Mouse (Mus musculus) C2C12 (cell line): ENCODE results near the gene Rasgef1b. TPM values are rescaled to one million over a fixed set of nuclear protein-coding genes. Genes with fewer than 3 reads are reported as not detected.

ENCODE experiments used
- H3K27me3 ChIP-seq: one replicate; pipeline ENCODE4 v1.6.1; 2011; ENCODE audit not compliant: control insufficient read depth, insufficient read depth, insufficient read length
- H3K36me3 ChIP-seq: one replicate; pipeline ENCODE4 v1.6.1; 2011; ENCODE audit not compliant: control insufficient read depth, insufficient read depth
- H3K4me3 ChIP-seq: one replicate; pipeline ENCODE4 v1.5.1; 2011; ENCODE audit warnings: mild to moderate bottlenecking, control low read depth; ENCODE audit not compliant: poor library complexity, insufficient read depth, severe bottlenecking
- H3K79me2 ChIP-seq: one replicate; pipeline ENCODE4 v1.6.1; 2011; ENCODE audit not compliant: control insufficient read depth, insufficient read depth
- H3K79me3 ChIP-seq: one replicate; pipeline ENCODE4 v1.6.1; 2011; ENCODE audit warnings: low read depth, control low read depth
- H3ac ChIP-seq: one replicate; pipeline ENCODE3; 2011; ENCODE audit warnings: low read depth; ENCODE audit not compliant: control insufficient read depth, insufficient read length
- CEBPB ChIP-seq: IDR thresholded peaks from one replicate; pipeline ENCODE4 v1.6.1; 2011; ENCODE audit warnings: low read depth, mild to moderate bottlenecking, control low read depth, moderate library complexity
- CTCF ChIP-seq: IDR thresholded peaks from one replicate; pipeline ENCODE4 v1.5.1; 2011; ENCODE audit not compliant: control insufficient read depth, insufficient read depth, insufficient read length
- FOSL1 ChIP-seq: IDR thresholded peaks from one replicate; pipeline ENCODE4 v1.8.0; 2011; ENCODE audit warnings: mild to moderate bottlenecking, low read length; ENCODE audit not compliant: poor library complexity, insufficient read depth, severe bottlenecking
- MAX ChIP-seq: IDR thresholded peaks from one replicate; pipeline ENCODE4 v1.6.1; 2011; ENCODE audit warnings: mild to moderate bottlenecking, control low read depth
- MYOD1 ChIP-seq: IDR thresholded peaks from one replicate; pipeline ENCODE4 v1.6.1; 2011; ENCODE audit warnings: low read depth; ENCODE audit not compliant: control insufficient read depth, insufficient read length
- MYOG ChIP-seq: IDR thresholded peaks from one replicate; pipeline ENCODE4 v1.6.1; 2011; ENCODE audit not compliant: control insufficient read depth, insufficient read length; ENCODE audit errors: extremely low read depth
- USF1 ChIP-seq: IDR thresholded peaks from one replicate; pipeline ENCODE4 v1.6.1; 2011; ENCODE audit warnings: low read depth, mild to moderate bottlenecking, control low read depth, moderate library complexity
- polyA plus RNA-seq: library from polyadenylated mRNA; unstranded; fragments of >200 nt; fragmentation: generic; extraction: Trizol; gene quantifications from one replicate; pipeline ENCODE4 v1.2.1, GENCODE M21; 2012; ENCODE audit warnings: missing spikeins

Rasgef1b gene
- polyA plus RNA-seq, 1 experiment = 0.05 TPM

DNA sequence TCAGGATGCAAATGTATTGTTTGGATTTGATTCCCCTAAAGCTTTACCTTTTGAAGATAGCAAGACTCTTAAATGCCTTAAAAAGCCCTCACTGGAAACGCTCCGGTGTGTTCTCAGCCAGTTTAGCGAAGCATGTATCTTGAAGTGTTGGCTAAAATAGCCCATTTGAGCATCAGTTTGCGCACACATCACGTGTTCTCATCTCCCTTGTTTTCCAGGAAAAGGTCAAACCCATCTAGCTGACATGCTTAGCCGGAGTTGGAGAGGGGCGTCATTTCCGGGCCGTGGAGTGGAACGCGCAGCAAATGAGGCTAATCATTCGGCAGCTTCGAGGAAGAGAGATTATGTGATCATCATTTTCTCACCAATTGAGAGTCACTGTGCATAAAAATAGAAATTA is 24.5 kb upstream of the Rasgef1b start:
- TF ChIP-seq FOSL1 (no peak), MYOG (no peak), MYOD1 (no peak), USF1 (no peak), CEBPB (no peak), MAX (no peak)
- Histone ChIP-seq H3K79me2 (no peaks in the 10 kb centered on the region), H3ac (no peak overlapping the region), H3K4me3 (no peak overlapping the region), H3K27me3 (no peaks in the 10 kb centered on the region), H3K79me3 (no peaks in the 10 kb centered on the region), H3K36me3 (no peaks in the 10 kb centered on the region)

DNA sequence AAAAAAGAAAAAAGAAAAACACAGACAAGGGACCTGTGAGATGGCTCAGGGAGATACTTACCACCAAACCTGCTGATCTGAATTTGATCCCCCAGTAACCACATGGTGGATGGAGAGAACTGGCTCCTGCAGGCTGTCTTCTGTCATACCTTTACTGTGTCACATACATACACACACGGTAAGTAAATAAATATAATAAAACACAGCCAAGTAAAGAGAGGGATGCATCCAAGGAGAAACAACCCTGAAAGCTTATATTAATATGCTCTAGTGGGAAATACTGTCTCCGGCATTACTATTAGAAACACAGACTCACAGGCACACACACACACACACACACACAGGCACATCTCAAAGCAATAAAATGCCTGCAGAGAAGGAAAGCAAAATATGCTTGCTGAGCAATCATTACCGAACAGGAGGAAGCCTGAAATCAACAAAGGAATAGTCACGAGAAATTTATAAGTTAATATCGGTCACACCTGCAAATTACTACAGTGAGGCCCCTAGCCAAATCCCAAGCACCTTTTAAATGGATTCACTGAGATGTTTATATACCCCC is 23.9 kb upstream of the Rasgef1b start:
- TF ChIP-seq MYOD1 = no peak
- TF ChIP-seq MYOG = no peak
- no peak for TF ChIP-seq CEBPB
- TF ChIP-seq CTCF = no peak
- TF ChIP-seq FOSL1 = no peak
- TF ChIP-seq USF1 = no peak
- no peak for TF ChIP-seq MAX

DNA sequence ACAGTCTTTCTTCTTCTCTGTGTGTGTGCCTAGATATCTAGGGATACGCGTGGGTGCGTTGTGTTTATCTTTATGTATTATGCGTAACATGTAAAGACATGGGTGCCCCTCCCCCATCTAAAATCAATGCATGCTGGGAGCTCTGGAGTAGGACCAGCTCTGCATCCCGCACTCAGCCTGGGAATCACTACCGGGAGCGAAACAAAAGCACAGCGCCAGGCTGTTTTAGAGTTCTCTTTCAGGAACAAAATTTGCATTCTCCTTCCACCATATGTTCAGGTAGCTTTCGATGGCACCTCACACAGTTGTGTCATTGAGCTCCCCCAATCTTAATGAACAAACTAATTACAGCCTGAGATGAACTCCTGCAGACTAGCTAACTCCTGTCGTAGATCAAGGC is 19.6 kb upstream of the Rasgef1b start:
- H3K27me3 ChIP-seq = peaks cover 6% of the 10 kb centered on the region
- no peaks in the 10 kb centered on the region for H3K79me2 ChIP-seq
- no peaks in the 10 kb centered on the region for H3K79me3 ChIP-seq
- H3K4me3 ChIP-seq = no peak overlapping the region
- TF ChIP-seq CEBPB (no peak), CTCF (no peak), FOSL1 (no peak), MAX (no peak), USF1 (no peak), MYOD1 (no peak), MYOG (no peak)
- no peak overlapping the region for H3ac ChIP-seq
- H3K36me3 ChIP-seq = no peaks in the 10 kb centered on the region

More for the DNA sequence above, 23.9 kb upstream of the Rasgef1b start:
- Histone ChIP-seq H3K4me3 (no peak overlapping the region), H3K79me2 (no peaks in the 10 kb centered on the region), H3K79me3 (no peaks in the 10 kb centered on the region), H3K27me3 (no peaks in the 10 kb centered on the region), H3ac (no peak overlapping the region), H3K36me3 (no peaks in the 10 kb centered on the region)

DNA sequence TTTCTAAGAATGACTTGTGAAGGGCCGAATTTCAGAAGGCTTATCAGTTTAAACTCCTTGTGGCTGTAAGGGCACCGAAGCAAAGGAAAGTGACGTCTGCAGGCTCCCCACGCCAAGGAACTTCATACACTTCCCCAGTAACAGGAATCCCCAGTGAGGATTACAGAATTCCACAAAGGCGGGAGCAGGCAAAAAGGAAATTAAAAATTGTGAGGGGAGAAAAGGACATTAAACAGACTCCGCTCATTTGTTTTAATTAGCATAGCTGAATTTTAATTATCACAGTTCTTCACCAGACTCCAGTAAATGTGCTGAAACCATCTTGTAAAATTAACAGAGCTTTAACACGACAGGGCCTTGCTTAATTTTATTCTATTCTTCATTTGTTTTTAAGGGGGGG is 17.2 kb upstream of the Rasgef1b start:
- Histone ChIP-seq H3K4me3 (no peak overlapping the region), H3K27me3 (peaks cover 7% of the 10 kb centered on the region), H3K79me3 (no peaks in the 10 kb centered on the region), H3K79me2 (no peaks in the 10 kb centered on the region), H3ac (no peak overlapping the region), H3K36me3 (no peaks in the 10 kb centered on the region)
- no peak for TF ChIP-seq MYOD1
- TF ChIP-seq MAX = no peak
- no peak for TF ChIP-seq CEBPB
- TF ChIP-seq CTCF = no peak
- TF ChIP-seq USF1 = no peak
- no peak for TF ChIP-seq MYOG
- TF ChIP-seq FOSL1 = no peak

DNA sequence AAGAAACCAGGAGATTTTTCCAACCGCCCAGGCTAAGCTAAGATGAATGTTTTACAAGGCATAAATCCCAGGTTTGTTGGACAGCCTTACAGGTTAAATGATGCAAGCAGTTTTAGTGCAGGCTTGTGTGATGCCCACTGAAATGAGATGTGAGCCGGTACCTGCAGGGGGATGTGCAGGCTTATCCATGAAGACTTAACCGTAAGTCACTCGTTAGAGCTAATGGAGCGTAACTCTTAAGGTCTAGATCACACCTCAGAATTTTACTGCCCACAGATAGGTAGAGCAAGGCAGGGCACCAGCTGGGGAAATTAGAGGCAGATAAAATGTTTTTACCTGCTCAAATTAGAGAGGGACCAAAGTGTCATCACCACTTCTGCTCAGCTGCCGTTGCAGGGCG is 14.0 kb upstream of the Rasgef1b start:
- no peak for TF ChIP-seq MYOG
- TF ChIP-seq USF1 = no peak
- no peak for TF ChIP-seq MYOD1
- TF ChIP-seq MAX = no peak
- no peak for TF ChIP-seq CEBPB
- no peak for TF ChIP-seq FOSL1
- TF ChIP-seq CTCF = no peak
- Histone ChIP-seq H3K4me3 (no peak overlapping the region), H3K79me3 (no peaks in the 10 kb centered on the region), H3ac (no peak overlapping the region), H3K79me2 (no peaks in the 10 kb centered on the region), H3K36me3 (no peaks in the 10 kb centered on the region), H3K27me3 (peaks cover 7% of the 10 kb centered on the region)

DNA sequence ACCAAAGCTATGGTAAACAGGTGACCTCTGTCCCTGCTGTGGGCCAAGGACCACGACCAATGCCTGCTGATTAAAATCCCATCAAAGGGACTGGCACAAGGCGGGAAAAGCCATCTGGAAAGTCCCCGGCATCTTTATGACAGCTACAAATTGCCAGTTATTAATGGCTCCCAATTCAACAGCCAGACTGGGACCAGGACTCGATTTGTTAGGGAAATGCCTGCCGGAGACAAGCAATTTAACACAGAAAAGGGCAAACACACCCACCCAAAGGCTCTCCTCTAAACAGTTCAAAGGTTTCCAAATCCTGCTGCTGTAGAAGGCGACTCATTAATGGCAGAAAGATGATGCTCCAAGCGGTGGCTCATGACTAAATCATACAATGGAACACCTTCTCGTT is 13.2 kb upstream of the Rasgef1b start:
- TF ChIP-seq FOSL1 (no peak), MYOD1 (no peak), MAX (no peak), CEBPB (no peak), USF1 (no peak), CTCF (no peak), MYOG (no peak)
- Histone ChIP-seq H3K27me3 (peaks cover 4% of the 10 kb centered on the region), H3ac (no peak overlapping the region), H3K36me3 (no peaks in the 10 kb centered on the region), H3K4me3 (no peak overlapping the region), H3K79me2 (no peaks in the 10 kb centered on the region), H3K79me3 (no peaks in the 10 kb centered on the region)
